Mouse (Mus musculus) forebrain, embryonic 11.5 days (tissue): ENCODE measurements at regions not wholly inside any gene's neighbourhood (a gene's known extent, or its start where the extent isn't known, plus 50 kb on each side); places are given as distances from the start of the nearest gene placed in this dataset.

Experiments used
- ATAC-seq: fragments of 200-750 bp; cut with Nextera tagmentation; replicated peaks from 2 replicates; pipeline ENCODE4 v1.8.0; 2017; ENCODE audit warnings: moderate TSS enrichment; ENCODE audit not compliant: low FRiP score
- DNase-seq: peaks from one replicate; pipeline ENCODE4 v3.0.0-alpha.2; 2017; ENCODE audit warnings: low spot score
- H3K27ac ChIP-seq: fragments of 300-500 bp; sonication (generic); 2 replicates; pipeline ENCODE4 v1.5.1; 2014; ENCODE audit warnings: low read depth, low read length
- H3K27me3 ChIP-seq: fragments of 300-500 bp; sonication (generic); 2 replicates; pipeline ENCODE4 v1.6.1; 2014; ENCODE audit warnings: mild to moderate bottlenecking, low read length, mixed read lengths; ENCODE audit not compliant: control insufficient read depth, insufficient read depth
- H3K36me3 ChIP-seq: fragments of 300-500 bp; sonication (generic); 2 replicates; pipeline ENCODE4 v1.6.1; 2014; ENCODE audit warnings: mild to moderate bottlenecking, low read length, moderate library complexity, mixed read lengths; ENCODE audit not compliant: control insufficient read depth, insufficient read depth
- H3K4me1 ChIP-seq: fragments of 300-500 bp; sonication (generic); replicated peaks from 2 replicates; pipeline ENCODE4 v1.6.1; 2014; ENCODE audit warnings: low read length, mixed read lengths; ENCODE audit not compliant: control insufficient read depth, insufficient read depth
- H3K4me2 ChIP-seq: fragments of 300-500 bp; sonication (generic); 2 replicates; pipeline ENCODE4 v1.6.1; 2014; ENCODE audit warnings: low read depth, mild to moderate bottlenecking, low read length, moderate library complexity, mixed read lengths; ENCODE audit not compliant: severe bottlenecking
- H3K4me3 ChIP-seq: fragments of 300-500 bp; sonication (generic); 2 replicates; pipeline ENCODE4 v1.5.1; 2014; ENCODE audit warnings: low read depth, low read length
- H3K9ac ChIP-seq: fragments of 300-500 bp; sonication (generic); 2 replicates; pipeline ENCODE4 v1.6.1; 2014; ENCODE audit warnings: low read length
- H3K9me3 ChIP-seq: fragments of 300-500 bp; sonication (generic); 2 replicates; pipeline ENCODE4 v1.6.1; 2016; ENCODE audit warnings: low read length, mixed read lengths; ENCODE audit not compliant: control insufficient read depth
- WGBS: fragments of 180-500 bp; shearing (Covaris S2); extraction: QIAGEN DNeasy Blood & Tissue Kit; methylation state at CpG from one replicate; pipeline ENCODE4 v1.1.7; 2014; 5-methylcytosine and 5-hydroxymethylcytosine counted together

- peak; percentile 77 for ATAC-seq
- 11% methylated on average over 2 of the region's 2 CpGs for WGBS
- no peak overlapping the region for H3K27ac ChIP-seq
- no peak overlapping the region for H3K9ac ChIP-seq
- no peaks in the 10 kb centered on the region for H3K4me1 ChIP-seq
- no peak for DNase-seq
- H3K4me3 ChIP-seq: no peak overlapping the region
- H3K27me3 ChIP-seq: no peaks in the 10 kb centered on the region
- no peaks in the 10 kb centered on the region for H3K36me3 ChIP-seq
- no peaks in the 10 kb centered on the region for H3K9me3 ChIP-seq
- H3K4me2 ChIP-seq: no peak overlapping the region
These were observed 554.1 kb upstream of the Sorcs1 start for GRCm38 (mm10) chr19:51232525-51232924.

GRCm38 (mm10) chr19:51226932-51227331 is 548.5 kb upstream of the Sorcs1 start:
- H3K4me1 ChIP-seq: no peaks in the 10 kb centered on the region
- 28% methylated on average over 1 of the region's 1 CpGs for WGBS
- ATAC-seq (no peak), DNase-seq (no peak)
- no peak overlapping the region for H3K4me3 ChIP-seq
- no peaks in the 10 kb centered on the region for H3K27me3 ChIP-seq
- H3K27ac ChIP-seq: no peak overlapping the region
- no peaks in the 10 kb centered on the region for H3K9me3 ChIP-seq
- H3K36me3 ChIP-seq: no peaks in the 10 kb centered on the region
- H3K9ac ChIP-seq: no peak overlapping the region
- H3K4me2 ChIP-seq: no peak overlapping the region

- H3K9me3 ChIP-seq: no peaks in the 10 kb centered on the region
- H3K4me2 ChIP-seq: no peak overlapping the region
- DNase-seq (no peak), ATAC-seq (0 out of 2 replicates have a peak, but pooled peaks have one; percentile 49)
- no peak overlapping the region for H3K27ac ChIP-seq
- no peak overlapping the region for H3K4me3 ChIP-seq
- H3K27me3 ChIP-seq: no peaks in the 10 kb centered on the region
- H3K9ac ChIP-seq: no peak overlapping the region
- H3K4me1 ChIP-seq: no peaks in the 10 kb centered on the region
- no peaks in the 10 kb centered on the region for H3K36me3 ChIP-seq
These were observed 522.9 kb upstream of the Sorcs1 start for GRCm38 (mm10) chr19:51201391-51201790.
